Mouse (Mus musculus): Measurements from ENCODE around the gene Gpam. TPM values are rescaled to one million over a fixed set of nuclear protein-coding genes. Genes with fewer than 3 reads are reported as not detected.

Gpam gene
- polyA plus RNA-seq, 1 experiment from 2014 or later = 8.6 TPM

GRCm38 (mm10) chr19:55055634-55056269 lies 71.3 kb downstream of the Gpam start:
- no peak overlapping the region for H3K27ac ChIP-seq (replicated peaks)
- no peaks in the 10 kb centered on the region for H3K4me1 ChIP-seq
- H3K9me3 ChIP-seq = peaks cover 8% of the 10 kb centered on the region; the same call in 1 of the 2 replicates
- no peak for ATAC-seq (ENCODE audit: extremely low read depth, insufficient number of reproducible peaks, low FRiP score, low TSS enrichment)
- H3K4me3 ChIP-seq = no peak overlapping the region
- H3K4me2 ChIP-seq = no peak overlapping the region
- no peaks in the 10 kb centered on the region for H3K27me3 ChIP-seq (replicated peaks)
- no peaks in the 10 kb centered on the region for H3K36me3 ChIP-seq
- WGBS = 81% methylated on average over 10 of the region's 10 CpGs
- no peak overlapping the region for H3K9ac ChIP-seq

- H3K9me3 ChIP-seq = no peaks in the 10 kb centered on the region
- 57% methylated on average over 4 of the region's 4 CpGs for WGBS
- no peak overlapping the region for H3K27ac ChIP-seq (replicated peaks)
- no peaks in the 10 kb centered on the region for H3K36me3 ChIP-seq
- H3K4me3 ChIP-seq = no peak overlapping the region
- no peaks in the 10 kb centered on the region for H3K27me3 ChIP-seq (replicated peaks)
- no peak overlapping the region for H3K9ac ChIP-seq
- H3K4me2 ChIP-seq = no peak overlapping the region
- no peak for ATAC-seq (ENCODE audit: extremely low read depth, insufficient number of reproducible peaks, low FRiP score, low TSS enrichment)
- no peaks in the 10 kb centered on the region for H3K4me1 ChIP-seq
These were observed 73.9 kb downstream of the Gpam start for GRCm38 (mm10) chr19:55053163-55053562.

GRCm38 (mm10) chr19:55037406-55037805 lies 89.6 kb downstream of the Gpam start:
- ATAC-seq (ENCODE audit: extremely low read depth, insufficient number of reproducible peaks, low FRiP score, low TSS enrichment) = no peak
- Histone ChIP-seq H3K4me3 (no peak overlapping the region), H3K27me3 (replicated peaks) (no peaks in the 10 kb centered on the region), H3K9me3 (no peaks in the 10 kb centered on the region), H3K9ac (no peak overlapping the region), H3K36me3 (no peaks in the 10 kb centered on the region), H3K4me2 (no peak overlapping the region), H3K27ac (replicated peaks) (no peak overlapping the region), H3K4me1 (no peaks in the 10 kb centered on the region)
- WGBS = 73% methylated on average over 7 of the region's 7 CpGs

DNA sequence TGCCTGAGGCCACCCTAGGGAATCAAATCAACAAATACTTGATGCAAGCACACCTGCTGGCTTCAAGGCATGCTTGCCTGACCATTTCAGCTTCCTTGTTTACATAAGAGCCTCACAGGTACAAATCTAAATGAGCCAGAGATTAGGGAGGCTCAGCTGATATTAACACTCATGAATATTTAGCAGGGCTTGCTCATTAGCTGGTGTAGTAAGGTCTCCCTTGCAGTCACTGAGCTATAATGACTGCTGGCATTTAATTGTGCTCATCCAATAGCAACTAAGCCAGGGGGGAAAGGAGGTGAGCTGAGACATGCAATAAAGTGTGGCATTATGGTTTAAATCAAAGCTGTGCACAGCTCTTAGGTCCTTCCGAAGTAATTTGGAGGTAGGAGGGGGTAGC lies 108.2 kb downstream of the Gpam start:
- no peak overlapping the region for H3K4me2 ChIP-seq
- H3K4me3 ChIP-seq = no peak overlapping the region
- WGBS = 72% methylated on average over 1 of the region's 1 CpGs
- H3K9me3 ChIP-seq = 0 out of 2 replicates have a peak, but pooled peaks cover 5% of the 10 kb centered on the region
- no peaks in the 10 kb centered on the region for H3K36me3 ChIP-seq
- no peaks in the 10 kb centered on the region for H3K27me3 ChIP-seq (replicated peaks)
- no peak overlapping the region for H3K9ac ChIP-seq
- no peak overlapping the region for H3K27ac ChIP-seq (replicated peaks)
- no peaks in the 10 kb centered on the region for H3K4me1 ChIP-seq
- ATAC-seq (ENCODE audit: extremely low read depth, insufficient number of reproducible peaks, low FRiP score, low TSS enrichment) = no peak

Other genes with a start within 250 kb of the Gpam start
- gene Tectb, start 53.5 kb upstream of the Gpam start, polyA plus RNA-seq (2015; fragmentation: Nextera tagmentation; extraction: Ambion mirVana) = not detected in 2 replicates
- gene Gucy2g, start 114.0 kb upstream of the Gpam start, polyA plus RNA-seq (2015; fragmentation: Nextera tagmentation; extraction: Ambion mirVana) = not detected in 2 replicates
- gene Acsl5, start 124.7 kb upstream of the Gpam start, polyA plus RNA-seq (2015; fragmentation: Nextera tagmentation; extraction: Ambion mirVana) = 32.9 and 36.8 TPM in 2 replicates
- 59.4 and 62.3 TPM in 2 replicates for gene Zdhhc6, start 188.8 kb upstream of the Gpam start, polyA plus RNA-seq (2015; fragmentation: Nextera tagmentation; extraction: Ambion mirVana)
- gene Vti1a, start 189.1 kb upstream of the Gpam start, polyA plus RNA-seq (2015; fragmentation: Nextera tagmentation; extraction: Ambion mirVana) = 14.7 and 15.4 TPM in 2 replicates